Mouse (Mus musculus) brain, embryonic 14.5 days (tissue): ENCODE results near the gene Ptprk. TPM values are rescaled to one million over a fixed set of nuclear protein-coding genes. Genes with fewer than 3 reads are reported as not detected.

ENCODE experiments used
- DNase-seq: peaks from one replicate; pipeline ENCODE4 v3.0.0-alpha.2; 2011; ENCODE audit warnings: low read depth
- CTCF ChIP-seq: fragments of 200-500 bp; IDR thresholded peaks from 2 replicates; pipeline ENCODE4 v1.5.1; 2012; ENCODE audit warnings: inconsistent platforms, mild to moderate bottlenecking, moderate library complexity, borderline replicate concordance; ENCODE audit not compliant: insufficient read depth, insufficient read length; ENCODE audit errors: extremely low read depth
- POLR2A ChIP-seq: fragments of 200-500 bp; IDR thresholded peaks from 2 replicates; pipeline ENCODE4 v1.6.1; 2012; ENCODE audit warnings: mild to moderate bottlenecking, inconsistent platforms, borderline replicate concordance; ENCODE audit not compliant: poor library complexity, insufficient read depth, insufficient read length, severe bottlenecking; ENCODE audit errors: extremely low read depth
- polyA plus RNA-seq: library from polyadenylated mRNA; depleted of rRNA; stranded (reverse); fragments of >200 nt; gene quantifications from 2 replicates; pipeline ENCODE4 v1.2.3, GENCODE M21; 2012

Gene Ptprk
- polyA plus RNA-seq, 1 experiment: 30.8 TPM

GRCm38 (mm10) chr10:28193630-28194029 lies 119.0 kb downstream of the Ptprk start:
- TF ChIP-seq POLR2A (no peak), CTCF (no peak)
- DNase-seq: peak; percentile 29

GRCm38 (mm10) chr10:28200609-28201008 lies 126.0 kb downstream of the Ptprk start:
- TF ChIP-seq POLR2A (no peak), CTCF (no peak)
- peak; percentile 35 for DNase-seq

GRCm38 (mm10) chr10:28209394-28209793 lies 134.8 kb downstream of the Ptprk start:
- no peak for TF ChIP-seq POLR2A
- DNase-seq: no peak

- no peak for TF ChIP-seq CTCF
- no peak for TF ChIP-seq POLR2A
- no peak for DNase-seq
Measured at GRCm38 (mm10) chr10:28212083-28212482, 137.5 kb downstream of the Ptprk start.

GRCm38 (mm10) chr10:28215153-28215552 lies 140.5 kb downstream of the Ptprk start:
- DNase-seq: no peak

GRCm38 (mm10) chr10:28223602-28224001 lies 149.0 kb downstream of the Ptprk start:
- peak; percentile 27 for DNase-seq

More at GRCm38 (mm10) chr10:28215153-28215552, 140.5 kb downstream of the Ptprk start:
- TF ChIP-seq CTCF: no peak
- TF ChIP-seq POLR2A: no peak

GRCm38 (mm10) chr10:28224376-28224775 lies 149.8 kb downstream of the Ptprk start:
- peak; percentile 55 for DNase-seq
- no peak for TF ChIP-seq CTCF
- no peak for TF ChIP-seq POLR2A

More at GRCm38 (mm10) chr10:28223602-28224001, 149.0 kb downstream of the Ptprk start:
- TF ChIP-seq CTCF (no peak), POLR2A (no peak)

- no peak for DNase-seq
- no peak for TF ChIP-seq CTCF
- no peak for TF ChIP-seq POLR2A
Measured at GRCm38 (mm10) chr10:28225536-28226075, 151.0 kb downstream of the Ptprk start.

- TF ChIP-seq CTCF (no peak), POLR2A (no peak)
Measured at GRCm38 (mm10) chr10:28227732-28228131, 153.1 kb downstream of the Ptprk start.

GRCm38 (mm10) chr10:28228208-28228607 lies 153.6 kb downstream of the Ptprk start:
- DNase-seq: no peak
- TF ChIP-seq POLR2A: no peak
- TF ChIP-seq CTCF: no peak

More at GRCm38 (mm10) chr10:28227732-28228131, 153.1 kb downstream of the Ptprk start:
- DNase-seq: no peak

- DNase-seq: peak; percentile 65
- TF ChIP-seq POLR2A (no peak), CTCF (no peak)
Measured at GRCm38 (mm10) chr10:28232273-28233167, 157.9 kb downstream of the Ptprk start.

- no peak for DNase-seq
- TF ChIP-seq POLR2A: no peak
- no peak for TF ChIP-seq CTCF
Measured at GRCm38 (mm10) chr10:28249047-28249446, 174.4 kb downstream of the Ptprk start.

- DNase-seq: peak; percentile 46
Measured at GRCm38 (mm10) chr10:28251385-28251784, 176.8 kb downstream of the Ptprk start.

More at GRCm38 (mm10) chr10:28251385-28251784, 176.8 kb downstream of the Ptprk start:
- TF ChIP-seq CTCF (no peak), POLR2A (no peak)
